Mouse (Mus musculus) G1E (cell line): ENCODE results near the gene Dcaf4. TPM values are rescaled to one million over a fixed set of nuclear protein-coding genes. Genes with fewer than 3 reads are reported as not detected.

Experiments used
- ATAC-seq: 2 replicates; pipeline ENCODE4 v1.8.0; 2016; ENCODE audit warnings: mild to moderate bottlenecking; ENCODE audit not compliant: insufficient number of reproducible peaks, poor library complexity, low FRiP score, severe bottlenecking; ENCODE audit errors: extremely low read depth
- DNase-seq: peaks from one replicate; pipeline ENCODE4 v3.0.0; 2012; ENCODE audit warnings: low spot score
- H3K27me3 ChIP-seq: 2 replicates; pipeline ENCODE4 v1.6.1; 2012; ENCODE audit warnings: mild to moderate bottlenecking, low read length, inconsistent platforms; ENCODE audit not compliant: insufficient read depth
- H3K36me3 ChIP-seq: replicated peaks from 2 replicates; pipeline ENCODE3; 2012; ENCODE audit warnings: mild to moderate bottlenecking, inconsistent platforms
- H3K4me1 ChIP-seq: 2 replicates; pipeline ENCODE4 v1.6.1; 2012; ENCODE audit warnings: low read depth, low read length, inconsistent platforms, mixed read lengths; ENCODE audit not compliant: insufficient read depth
- H3K4me3 ChIP-seq: 2 replicates; pipeline ENCODE4 v1.5.1; 2012; ENCODE audit warnings: low read depth, mild to moderate bottlenecking, inconsistent platforms, low read length, moderate library complexity, mixed read lengths
- H3K9me3 ChIP-seq: replicated peaks from 2 replicates; pipeline ENCODE4 v1.6.1; 2012; ENCODE audit warnings: inconsistent platforms
- CTCF ChIP-seq: IDR thresholded peaks from 2 replicates; pipeline ENCODE4 v1.5.1; 2012; ENCODE audit warnings: low read depth, low read length, inconsistent platforms, mixed read lengths
- GATA1 ChIP-seq: IDR thresholded peaks from 2 replicates; pipeline ENCODE4 v1.6.1; 2012; ENCODE audit warnings: borderline replicate concordance, low read length, inconsistent platforms, mixed read lengths
- GATA2 ChIP-seq: IDR thresholded peaks from 2 replicates; pipeline ENCODE4 v1.6.1; 2012; ENCODE audit warnings: low read depth, low read length, inconsistent platforms, borderline replicate concordance
- POLR2AphosphoS5 ChIP-seq: IDR thresholded peaks from 2 replicates; pipeline ENCODE4 v1.6.1; 2012; ENCODE audit warnings: low read depth, low read length, inconsistent platforms; ENCODE audit not compliant: insufficient replicate concordance
- TAL1 ChIP-seq: conservative IDR thresholded peaks from 2 replicates; pipeline ENCODE4 v1.6.1; 2012; ENCODE audit warnings: low read depth, low read length, inconsistent platforms, mixed read lengths
- polyA plus RNA-seq: library from polyadenylated mRNA; stranded (reverse); fragments of >175 nt; gene quantifications from 2 replicates; pipeline ENCODE4 v1.2.3, GENCODE M21; 2012
- total RNA-seq, 2 experiments: library from RNA; stranded (forward) in 1 of 2; stranded (reverse) in 1 of 2; fragments of 200-1000 nt in 1 of 2; fragments of >200 nt in 1 of 2; fragmentation: Nextera tagmentation in 1 of 2; gene quantifications; 2 replicates each; pipeline ENCODE4 v1.2.3; 2014 to 2017

Gene Dcaf4
- total and polyA plus RNA-seq, 3 experiments, result 21.5 to 46.1 (median 31.2) TPM

DNA sequence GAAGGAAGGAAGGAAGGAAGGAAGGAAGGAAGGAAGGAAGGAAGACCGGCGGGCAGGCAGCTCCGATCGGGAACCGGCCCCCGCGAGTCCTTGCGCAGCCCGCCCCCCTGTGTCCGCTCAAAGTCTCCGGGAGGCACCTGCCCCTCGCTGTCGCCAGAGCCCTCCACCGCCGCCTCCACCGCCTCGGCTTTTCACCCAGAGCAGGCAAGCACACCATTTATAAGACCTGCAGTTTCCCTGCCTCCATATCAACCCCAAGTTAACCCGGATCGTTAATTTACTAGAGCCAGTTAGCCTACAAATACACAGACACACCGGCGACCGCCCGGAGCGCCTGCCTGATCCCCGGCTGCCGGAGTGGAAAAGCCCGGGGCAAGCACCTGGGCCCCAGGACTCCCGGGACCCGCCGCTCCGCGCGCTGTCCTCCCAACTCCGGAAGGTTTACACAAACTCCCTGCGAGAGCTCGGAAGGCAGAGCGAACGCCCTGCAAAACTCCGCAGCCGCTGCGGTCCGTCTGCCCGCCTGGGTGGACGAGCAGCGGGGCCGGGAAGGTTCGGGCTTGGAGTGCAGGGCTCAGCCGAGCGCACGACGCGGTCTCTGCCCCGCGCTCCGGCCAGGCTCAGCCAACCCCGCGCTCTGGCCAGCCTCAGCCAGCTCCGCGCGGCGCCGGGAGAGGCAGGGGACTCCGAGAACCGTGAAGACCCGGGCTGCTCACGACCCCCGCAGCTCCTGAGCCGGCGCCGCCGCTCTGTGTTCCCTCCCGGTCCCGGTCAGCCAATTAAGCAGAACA, 33.4 kb upstream of the Dcaf4 start:
- Histone ChIP-seq H3K4me3 (peak overlapping the region; percentile 84), H3K36me3 (no peaks in the 10 kb centered on the region), H3K27me3 (peaks cover 23% of the 10 kb centered on the region), H3K4me1 (peaks cover 56% of the 10 kb centered on the region), H3K9me3 (peaks cover 7% of the 10 kb centered on the region)
- ATAC-seq, result no peak
- peak; percentile 71 for DNase-seq
- TF ChIP-seq TAL1, result no peak
- no peak for TF ChIP-seq GATA1
- no peak for TF ChIP-seq GATA2
- TF ChIP-seq POLR2AphosphoS5, result no peak
- no peak for TF ChIP-seq CTCF

DNA sequence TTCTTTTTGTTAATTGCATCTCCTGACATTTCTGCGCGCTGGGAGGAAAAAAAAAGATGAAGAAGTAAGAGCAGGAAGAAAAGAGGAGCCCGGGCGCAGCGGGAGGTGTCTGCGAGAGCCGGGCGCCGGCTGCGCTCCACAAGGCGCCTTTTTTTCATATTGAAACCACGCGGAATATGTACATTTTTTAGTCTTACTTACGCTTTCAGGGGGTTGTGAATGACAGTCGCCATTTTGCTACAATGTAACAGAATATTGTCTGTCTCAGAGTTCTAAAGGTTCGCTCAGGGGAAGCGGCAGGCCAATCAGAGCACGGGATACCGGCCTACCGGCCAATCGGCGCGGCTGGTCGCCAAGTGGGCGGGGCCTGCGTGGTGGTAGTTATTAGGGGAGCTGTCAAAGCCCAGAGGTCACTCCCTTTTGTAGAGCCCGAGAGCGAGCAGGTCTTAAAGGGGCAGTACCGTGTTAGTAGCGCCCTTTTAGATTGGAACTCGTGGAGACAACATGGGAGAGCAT, 32.7 kb upstream of the Dcaf4 start, which contains the start of gene Dpf3:
Dpf3 (minus strand) TSS at position 241 of the 516 bp plus-strand sequence.
- peaks cover 7% of the 10 kb centered on the region for H3K9me3 ChIP-seq
- H3K4me3 ChIP-seq, result peak within 1 kb of the TSS; percentile 84
- DNase-seq, result peak; percentile 100
- peak; percentile 96 for ATAC-seq
- peaks cover 29% of the 10 kb centered on the region for H3K27me3 ChIP-seq
- H3K4me1 ChIP-seq, result peaks cover 56% of the 10 kb centered on the region
- TF ChIP-seq POLR2AphosphoS5 (no peak), TAL1 (no peak), GATA2 (no peak), CTCF (no peak), GATA1 (no peak)
- H3K36me3 ChIP-seq, result no peaks in the 10 kb centered on the region

DNA sequence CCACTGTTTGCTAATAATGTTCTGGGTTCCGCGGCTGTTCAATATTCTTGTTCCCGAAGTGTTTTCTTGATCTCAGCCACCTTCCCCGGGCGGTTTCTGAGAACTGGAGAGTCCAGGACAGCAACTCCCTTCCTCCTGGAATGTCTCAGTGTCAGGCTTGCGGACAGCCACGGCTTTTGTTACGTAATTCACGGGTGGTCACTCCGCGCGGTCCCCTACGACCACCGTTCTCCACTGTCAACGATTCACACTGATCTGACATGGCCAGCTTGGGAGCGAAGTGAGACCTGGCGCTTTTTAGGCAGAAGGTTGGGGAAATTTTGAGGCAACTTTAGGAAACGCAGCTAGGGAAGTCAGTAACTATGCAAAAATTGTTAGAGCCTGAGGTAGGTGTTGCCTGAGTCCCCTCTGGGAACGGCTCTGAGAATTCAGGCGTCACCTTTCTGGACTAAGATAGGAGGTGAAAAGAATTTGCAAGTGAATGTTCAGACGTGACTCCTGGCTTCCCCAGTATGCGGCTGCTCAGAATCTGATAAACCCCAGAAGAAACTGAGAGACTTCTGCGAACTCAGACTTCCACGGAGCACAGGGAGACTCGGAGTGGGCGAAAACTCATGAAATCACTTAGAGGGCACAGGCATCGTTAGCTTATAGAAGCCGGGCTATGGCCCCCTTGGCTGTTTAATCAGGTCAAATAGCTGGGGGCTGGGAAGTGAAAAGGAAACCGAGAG, 31.9 kb upstream of the Dcaf4 start:
- DNase-seq, result peak; percentile 45
- Histone ChIP-seq H3K27me3 (peaks cover 38% of the 10 kb centered on the region), H3K36me3 (no peaks in the 10 kb centered on the region), H3K9me3 (peaks cover 7% of the 10 kb centered on the region), H3K4me1 (peaks cover 50% of the 10 kb centered on the region), H3K4me3 (peak overlapping the region; percentile 84)
- ATAC-seq, result no peak
- no peak for TF ChIP-seq GATA2
- no peak for TF ChIP-seq TAL1
- TF ChIP-seq POLR2AphosphoS5, result no peak
- no peak for TF ChIP-seq GATA1
- TF ChIP-seq CTCF, result no peak

DNA sequence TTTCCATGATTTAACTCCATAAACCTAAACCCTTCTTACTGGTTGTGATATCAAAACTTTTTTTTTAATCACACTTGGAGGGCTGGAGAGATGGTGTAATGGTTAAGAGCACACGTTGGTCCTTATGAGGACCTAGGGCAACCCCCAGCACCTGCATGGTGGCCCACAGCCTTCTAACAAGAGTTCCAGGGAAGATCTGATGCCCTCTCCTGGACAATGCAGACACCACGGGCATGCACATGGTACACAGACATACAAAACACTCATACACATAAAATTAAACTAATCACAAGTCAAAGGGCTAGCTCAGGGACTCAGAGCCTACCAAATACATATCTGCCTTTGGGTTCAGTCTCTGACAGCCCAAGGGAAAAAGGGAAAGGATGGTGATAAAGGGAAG, 30.5 kb upstream of the Dcaf4 start:
- Histone ChIP-seq H3K4me3 (no peak overlapping the region), H3K4me1 (peaks cover 40% of the 10 kb centered on the region), H3K27me3 (peaks cover 46% of the 10 kb centered on the region), H3K36me3 (no peaks in the 10 kb centered on the region), H3K9me3 (peaks cover 7% of the 10 kb centered on the region)
- DNase-seq (no peak), ATAC-seq (no peak)
- TF ChIP-seq GATA1 (no peak), GATA2 (no peak), CTCF (no peak; the same call in 1 of the 2 replicates), TAL1 (no peak), POLR2AphosphoS5 (no peak)

DNA sequence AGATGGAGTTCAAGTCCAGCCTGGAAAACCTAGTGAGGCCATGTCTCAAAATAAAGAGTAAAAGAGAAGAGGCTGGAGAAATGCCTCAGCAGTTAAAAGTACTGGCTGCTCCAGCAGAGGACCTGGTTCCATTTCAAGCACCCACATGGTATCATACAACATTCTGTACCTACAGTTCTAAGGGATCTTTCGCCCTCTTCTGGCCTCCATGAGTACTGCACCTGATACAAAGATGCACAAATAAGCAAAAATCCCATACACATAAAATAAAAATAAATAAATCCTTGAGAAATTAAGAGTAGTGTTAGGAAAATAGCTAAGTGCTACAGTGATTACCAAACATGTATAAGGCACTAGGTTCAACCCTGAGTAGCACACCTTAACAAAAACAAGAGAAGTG, 28.7 kb upstream of the Dcaf4 start:
- Histone ChIP-seq H3K36me3 (no peaks in the 10 kb centered on the region), H3K27me3 (peaks cover 43% of the 10 kb centered on the region), H3K4me1 (peaks cover 38% of the 10 kb centered on the region), H3K9me3 (peaks cover 7% of the 10 kb centered on the region), H3K4me3 (no peak overlapping the region)
- TF ChIP-seq CTCF, result peak; percentile 63
- TF ChIP-seq TAL1, result no peak
- DNase-seq, result no peak
- ATAC-seq, result no peak

DNA sequence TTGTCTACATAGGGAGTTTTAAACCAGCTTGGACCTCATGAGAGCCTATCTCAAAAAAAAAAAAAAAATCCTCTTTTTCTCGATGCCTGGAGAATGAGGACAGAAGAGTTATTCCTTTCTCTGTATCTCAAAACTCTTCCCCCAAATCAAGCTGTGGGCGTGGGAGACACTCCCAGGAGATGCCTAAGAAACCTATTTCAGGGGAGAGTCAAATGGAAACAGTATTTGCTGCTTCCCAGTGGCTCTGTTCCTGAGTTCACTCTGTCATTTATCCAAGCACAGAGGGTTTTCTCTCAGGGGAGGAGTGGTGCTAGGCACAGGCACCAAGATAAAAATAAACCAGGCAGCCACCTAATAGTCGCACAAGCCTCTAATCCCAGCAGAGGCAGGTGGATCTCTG, 27.5 kb upstream of the Dcaf4 start:
- Histone ChIP-seq H3K36me3 (no peaks in the 10 kb centered on the region), H3K27me3 (peaks cover 43% of the 10 kb centered on the region), H3K4me1 (peaks cover 32% of the 10 kb centered on the region), H3K4me3 (no peak overlapping the region), H3K9me3 (peaks cover 7% of the 10 kb centered on the region)
- ATAC-seq (no peak), DNase-seq (no peak)
- TF ChIP-seq GATA2 (no peak), TAL1 (no peak), GATA1 (no peak), POLR2AphosphoS5 (no peak), CTCF (no peak)
